Mouse (Mus musculus): ENCODE measurements around the gene Ep300. TPM values are rescaled to one million over a fixed set of nuclear protein-coding genes. Genes with fewer than 3 reads are reported as not detected.

The Ep300 gene
- polyA plus RNA-seq, 1 experiment from 2014 or later, result 5.1 TPM

- Histone ChIP-seq H3K27ac (ENCODE audit: low read depth) (no peak overlapping the region), H3K4me2 (ENCODE audit: low read depth, low read length) (no peak overlapping the region), H3K36me3 (replicated peaks; ENCODE audit: insufficient read depth, low read length) (no peaks in the 10 kb centered on the region), H3K4me3 (ENCODE audit: low read depth, low read length) (no peak overlapping the region), H3K9ac (replicated peaks) (no peak overlapping the region), H3K9me3 (ENCODE audit: low read length) (no peaks in the 10 kb centered on the region), H3K27me3 (ENCODE audit: insufficient read depth, low read length) (no peaks in the 10 kb centered on the region), H3K4me1 (ENCODE audit: insufficient read depth) (no peaks in the 10 kb centered on the region)
- no peak for ATAC-seq
- 75% methylated on average over 1 of the region's 1 CpGs for WGBS (ENCODE audit: insufficient replicate concordance)
- no peak for TF ChIP-seq EP300 (IDR thresholded peaks at IDR 0.05; ENCODE audit: low read depth)
- no peak for TF ChIP-seq CTCF (IDR thresholded peaks at IDR 0.05; ENCODE audit: low read depth)
- DNase-seq, result no peak
Measured at GRCm38 (mm10) chr15:81553455-81553854, 31.7 kb upstream of the Ep300 start.

DNA sequence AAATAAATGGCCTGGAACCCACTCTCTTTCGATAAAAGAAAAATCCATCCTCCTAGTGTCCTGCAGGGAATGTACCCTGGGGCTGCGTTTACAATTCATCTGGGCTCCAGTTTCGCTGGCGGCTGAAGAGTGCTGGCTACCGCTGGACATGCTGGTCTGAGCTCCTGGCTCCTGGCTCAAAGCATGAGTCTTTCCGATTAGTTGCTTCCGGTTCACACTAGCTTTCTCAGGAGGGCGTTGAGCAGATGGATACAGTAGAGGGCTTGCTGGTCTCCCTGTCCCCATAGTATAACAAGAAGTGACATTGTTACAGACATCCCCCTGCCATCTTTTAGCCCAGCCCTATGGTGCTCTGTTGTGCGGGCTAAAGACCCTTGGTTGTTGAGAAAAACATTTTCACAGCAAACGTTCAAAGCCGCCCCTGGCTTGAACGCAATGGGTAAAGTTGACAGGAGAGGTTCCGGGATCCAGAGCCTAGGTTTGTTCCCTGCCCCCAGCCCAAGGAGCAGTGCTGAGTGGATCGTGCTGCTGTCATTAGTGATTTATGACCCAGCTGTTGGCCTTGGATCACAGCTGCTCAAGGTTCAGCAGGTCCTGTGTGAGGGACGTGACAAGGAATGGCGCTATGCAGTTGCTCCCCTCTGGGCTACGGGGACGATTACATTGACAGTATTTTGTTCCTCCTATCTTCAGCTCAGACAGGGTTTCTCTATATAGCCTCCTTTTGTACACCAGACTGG is 30.4 kb upstream of the Ep300 start:
- Histone ChIP-seq H3K4me2 (ENCODE audit: low read depth, low read length) (no peak overlapping the region), H3K4me3 (ENCODE audit: low read depth, low read length) (no peak overlapping the region), H3K4me1 (ENCODE audit: insufficient read depth) (no peaks in the 10 kb centered on the region), H3K27me3 (ENCODE audit: insufficient read depth, low read length) (no peaks in the 10 kb centered on the region), H3K27ac (ENCODE audit: low read depth) (no peak overlapping the region), H3K36me3 (replicated peaks; ENCODE audit: insufficient read depth, low read length) (no peaks in the 10 kb centered on the region), H3K9me3 (ENCODE audit: low read length) (no peaks in the 10 kb centered on the region), H3K9ac (replicated peaks) (no peak overlapping the region)
- DNase-seq (no peak), ATAC-seq (no peak)
- WGBS (ENCODE audit: insufficient replicate concordance), result 55% methylated on average over 18 of the region's 18 CpGs
- no peak for TF ChIP-seq EP300 (IDR thresholded peaks at IDR 0.05; ENCODE audit: low read depth)
- no peak for TF ChIP-seq CTCF (IDR thresholded peaks at IDR 0.05; ENCODE audit: low read depth)

GRCm38 (mm10) chr15:81555986-81556385 is 29.2 kb upstream of the Ep300 start:
- Histone ChIP-seq H3K4me3 (ENCODE audit: low read depth, low read length) (no peak overlapping the region), H3K4me1 (ENCODE audit: insufficient read depth) (no peaks in the 10 kb centered on the region), H3K27ac (ENCODE audit: low read depth) (no peak overlapping the region), H3K4me2 (ENCODE audit: low read depth, low read length) (no peak overlapping the region), H3K36me3 (replicated peaks; ENCODE audit: insufficient read depth, low read length) (no peaks in the 10 kb centered on the region), H3K27me3 (ENCODE audit: insufficient read depth, low read length) (no peaks in the 10 kb centered on the region), H3K9ac (replicated peaks) (no peak overlapping the region), H3K9me3 (ENCODE audit: low read length) (no peaks in the 10 kb centered on the region)
- WGBS (ENCODE audit: insufficient replicate concordance), result 79% methylated on average over 3 of the region's 3 CpGs
- ATAC-seq (no peak), DNase-seq (no peak)
- TF ChIP-seq CTCF (IDR thresholded peaks at IDR 0.05; ENCODE audit: low read depth), result no peak

GRCm38 (mm10) chr15:81561501-81561900 is 23.6 kb upstream of the Ep300 start:
- ATAC-seq, result no peak

GRCm38 (mm10) chr15:81561996-81562395 is 23.2 kb upstream of the Ep300 start:
- no peak overlapping the region for H3K4me3 ChIP-seq (ENCODE audit: low read depth, low read length)
- no peaks in the 10 kb centered on the region for H3K36me3 ChIP-seq (replicated peaks; ENCODE audit: insufficient read depth, low read length)
- H3K9ac ChIP-seq (replicated peaks), result no peak overlapping the region
- H3K4me2 ChIP-seq (ENCODE audit: low read depth, low read length), result no peak overlapping the region
- DNase-seq (no peak), ATAC-seq (no peak)
- H3K9me3 ChIP-seq (ENCODE audit: low read length), result no peaks in the 10 kb centered on the region
- no peaks in the 10 kb centered on the region for H3K27me3 ChIP-seq (ENCODE audit: insufficient read depth, low read length)
- TF ChIP-seq EP300 (IDR thresholded peaks at IDR 0.05; ENCODE audit: low read depth) (no peak), CTCF (IDR thresholded peaks at IDR 0.05; ENCODE audit: low read depth) (no peak)
- H3K27ac ChIP-seq (ENCODE audit: low read depth), result no peak overlapping the region
- peaks cover 8% of the 10 kb centered on the region for H3K4me1 ChIP-seq (ENCODE audit: insufficient read depth)
- 58% methylated on average over 9 of the region's 9 CpGs for WGBS (ENCODE audit: insufficient replicate concordance)

More at GRCm38 (mm10) chr15:81561501-81561900, 23.6 kb upstream of the Ep300 start:
- Histone ChIP-seq H3K4me1 (ENCODE audit: insufficient read depth) (peaks cover 8% of the 10 kb centered on the region), H3K27me3 (ENCODE audit: insufficient read depth, low read length) (no peaks in the 10 kb centered on the region), H3K9ac (replicated peaks) (no peak overlapping the region), H3K27ac (ENCODE audit: low read depth) (no peak overlapping the region), H3K4me2 (ENCODE audit: low read depth, low read length) (no peak overlapping the region), H3K9me3 (ENCODE audit: low read length) (no peaks in the 10 kb centered on the region), H3K4me3 (ENCODE audit: low read depth, low read length) (no peak overlapping the region), H3K36me3 (replicated peaks; ENCODE audit: insufficient read depth, low read length) (no peaks in the 10 kb centered on the region)
- TF ChIP-seq CTCF (IDR thresholded peaks at IDR 0.05; ENCODE audit: low read depth) (no peak), EP300 (IDR thresholded peaks at IDR 0.05; ENCODE audit: low read depth) (no peak)
- WGBS (ENCODE audit: insufficient replicate concordance), result 52% methylated on average over 3 of the region's 3 CpGs
- no peak for DNase-seq

DNA sequence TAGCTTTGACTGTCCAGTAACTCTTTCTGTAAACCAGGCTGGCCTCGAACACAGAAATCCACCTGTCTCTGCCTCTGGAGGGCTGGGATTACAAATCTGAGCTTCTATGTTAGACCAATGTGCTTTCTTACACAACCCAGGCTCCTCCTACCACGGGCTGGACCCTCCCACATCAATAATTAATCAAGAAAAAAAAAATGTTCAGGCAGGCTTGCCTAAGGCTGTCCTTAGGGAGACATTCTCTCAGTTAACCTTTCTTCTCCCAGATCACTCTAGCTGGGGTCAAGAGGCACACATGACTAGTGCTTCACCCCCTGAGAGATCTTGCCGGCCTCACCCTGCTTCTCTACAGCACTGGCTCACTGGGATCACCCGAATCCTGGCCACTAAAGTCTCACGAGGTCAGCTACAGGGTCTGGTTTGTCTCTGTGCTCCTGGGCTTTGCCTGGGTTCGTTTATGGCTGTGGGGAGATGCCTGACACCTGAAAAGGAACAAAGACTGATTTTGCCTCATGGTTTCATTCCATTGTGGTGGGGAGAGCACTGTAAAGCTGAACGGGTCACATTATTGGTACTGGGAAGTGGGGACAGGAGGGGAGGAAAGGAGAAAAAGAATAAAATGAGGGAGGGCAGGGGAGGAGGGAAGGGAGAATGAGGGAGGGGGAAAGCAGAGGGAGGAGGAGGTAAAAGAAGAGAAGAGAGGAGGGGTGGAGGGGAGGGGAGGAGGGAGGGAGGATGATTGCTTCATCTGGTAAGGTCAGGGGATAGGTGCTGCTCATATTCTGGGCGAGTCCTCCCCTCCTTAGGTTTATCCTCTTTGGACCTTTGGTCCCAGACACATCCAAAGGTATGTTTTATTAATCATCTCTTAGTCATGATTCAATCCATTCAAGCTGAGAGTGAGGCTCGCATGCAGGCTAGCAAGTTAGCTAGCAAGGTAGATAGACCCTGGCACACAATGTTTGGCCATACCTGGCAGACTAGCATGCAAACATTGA is 22.4 kb upstream of the Ep300 start:
- Histone ChIP-seq H3K4me1 (ENCODE audit: insufficient read depth) (peaks cover 11% of the 10 kb centered on the region), H3K27ac (ENCODE audit: low read depth) (0 out of 2 replicates have a peak overlapping the region, but pooled peaks have one; percentile 16), H3K9ac (replicated peaks) (no peak overlapping the region), H3K9me3 (ENCODE audit: low read length) (no peaks in the 10 kb centered on the region), H3K4me3 (ENCODE audit: low read depth, low read length) (no peak overlapping the region), H3K36me3 (replicated peaks; ENCODE audit: insufficient read depth, low read length) (no peaks in the 10 kb centered on the region), H3K4me2 (ENCODE audit: low read depth, low read length) (no peak overlapping the region), H3K27me3 (ENCODE audit: insufficient read depth, low read length) (no peaks in the 10 kb centered on the region)
- ATAC-seq (0 out of 2 replicates have a peak, but pooled peaks have one; percentile 53), DNase-seq (peak; percentile 21)
- 56% methylated on average over 9 of the region's 9 CpGs for WGBS (ENCODE audit: insufficient replicate concordance)
- no peak for TF ChIP-seq CTCF (IDR thresholded peaks at IDR 0.05; ENCODE audit: low read depth)
- no peak for TF ChIP-seq EP300 (IDR thresholded peaks at IDR 0.05; ENCODE audit: low read depth)

Data from liver, postnatal 0 days (tissue).